Mouse (Mus musculus) intestine, embryonic 15.5 days (tissue): ENCODE measurements around the gene Pard3. TPM values are rescaled to one million over a fixed set of nuclear protein-coding genes. Genes with fewer than 3 reads are reported as not detected.

Source experiments
- ATAC-seq: fragments of 200-750 bp; cut with Nextera tagmentation; 2 replicates; pipeline ENCODE4 v1.8.0; 2017; ENCODE audit warnings: moderate TSS enrichment, moderate library complexity
- H3K27ac ChIP-seq: fragments of 300-500 bp; sonication (generic); 2 replicates; pipeline ENCODE4 v1.5.1; 2015; ENCODE audit warnings: mild to moderate bottlenecking, inconsistent platforms
- H3K27me3 ChIP-seq: fragments of 300-500 bp; sonication (generic); replicated peaks from 2 replicates; pipeline ENCODE4 v1.6.1; 2015; ENCODE audit warnings: inconsistent platforms
- H3K36me3 ChIP-seq: fragments of 300-500 bp; sonication (generic); 2 replicates; pipeline ENCODE4 v1.6.1; 2015; ENCODE audit warnings: inconsistent platforms
- H3K4me1 ChIP-seq: fragments of 300-500 bp; sonication (generic); replicated peaks from 2 replicates; pipeline ENCODE4 v1.6.1; 2015; ENCODE audit warnings: inconsistent platforms
- H3K4me2 ChIP-seq: fragments of 300-500 bp; sonication (generic); replicated peaks from 2 replicates; pipeline ENCODE4 v1.6.1; 2015; ENCODE audit warnings: mild to moderate bottlenecking, inconsistent platforms
- H3K4me3 ChIP-seq: fragments of 300-500 bp; sonication (generic); replicated peaks from 2 replicates; pipeline ENCODE4 v1.5.1; 2015; ENCODE audit warnings: inconsistent platforms
- H3K9ac ChIP-seq: fragments of 300-500 bp; sonication (generic); 2 replicates; pipeline ENCODE4 v1.6.1; 2015; ENCODE audit warnings: inconsistent platforms
- H3K9me3 ChIP-seq: fragments of 300-500 bp; sonication (generic); 2 replicates; pipeline ENCODE4 v1.6.1; 2016; ENCODE audit warnings: inconsistent platforms
- WGBS: fragments of 180-500 bp; shearing (Covaris S2); methylation state at CpG from one replicate; pipeline ENCODE4 v1.1.7; 2015; 5-methylcytosine and 5-hydroxymethylcytosine counted together
- polyA plus RNA-seq: library from polyadenylated mRNA; unstranded; fragments of >200 nt; fragmentation: Nextera tagmentation; extraction: Ambion mirVana; gene quantifications from 2 replicates; pipeline ENCODE4 v1.2.1, GENCODE M21; 2015

The Pard3 gene
- polyA plus RNA-seq, 1 experiment from 2014 or later, result 24.5 TPM

DNA sequence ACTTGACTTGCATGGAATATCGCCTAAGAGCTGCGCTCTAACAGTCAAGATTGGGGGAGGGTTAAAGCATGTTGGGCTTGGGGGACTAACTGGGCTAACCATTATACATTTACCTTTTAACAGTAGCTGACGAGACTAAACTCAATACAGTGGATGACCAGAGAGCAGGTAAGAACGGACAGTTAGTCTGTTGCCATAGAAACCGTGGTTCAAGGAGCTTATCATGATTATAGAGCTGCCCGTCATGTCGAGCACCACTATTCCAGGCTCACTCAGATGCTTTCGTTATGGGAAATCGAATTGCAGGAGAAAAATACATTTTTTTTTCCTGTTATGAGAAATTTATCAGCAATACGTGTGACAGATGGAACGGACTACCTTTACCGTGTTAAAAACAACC, 346.9 kb downstream of the Pard3 start:
- no peak overlapping the region for H3K9ac ChIP-seq
- H3K27ac ChIP-seq, result no peak overlapping the region
- H3K4me3 ChIP-seq, result no peak overlapping the region
- no peak for ATAC-seq
- H3K27me3 ChIP-seq, result no peaks in the 10 kb centered on the region
- WGBS, result 90% methylated on average over 12 of the region's 12 CpGs
- H3K36me3 ChIP-seq, result no peaks in the 10 kb centered on the region
- no peaks in the 10 kb centered on the region for H3K9me3 ChIP-seq
- no peaks in the 10 kb centered on the region for H3K4me1 ChIP-seq
- H3K4me2 ChIP-seq, result no peak overlapping the region

DNA sequence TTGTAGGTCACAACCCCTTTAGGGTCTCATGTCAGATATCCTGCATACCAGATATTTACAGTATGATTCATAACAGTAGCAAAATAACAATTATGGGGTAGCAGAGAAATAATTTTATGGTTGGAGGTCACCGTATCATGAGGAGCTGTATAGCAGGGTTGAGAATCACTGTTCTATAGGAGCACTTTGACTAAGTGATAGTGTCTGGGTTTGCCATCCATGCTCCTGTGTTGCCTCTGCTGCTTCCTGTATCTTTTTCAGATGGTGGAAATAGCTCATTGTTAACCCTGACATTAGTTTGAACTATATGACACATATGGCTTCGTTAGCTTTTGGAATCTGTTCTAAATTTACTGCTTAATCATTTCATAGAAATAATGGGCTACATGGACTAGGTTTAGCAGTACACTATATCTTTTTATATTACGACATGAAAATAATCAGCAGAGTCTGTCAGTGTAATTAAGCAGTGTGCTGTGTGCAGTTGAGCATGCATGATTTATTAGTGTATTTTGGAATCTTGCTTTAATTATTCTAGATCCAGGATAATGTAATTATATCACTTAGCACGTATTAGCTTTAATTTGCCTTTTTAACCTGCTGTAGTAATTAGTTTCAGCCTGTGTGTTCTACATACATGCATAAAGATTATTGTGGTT, 347.6 kb downstream of the Pard3 start:
- Histone ChIP-seq H3K27ac (no peak overlapping the region), H3K4me2 (no peak overlapping the region), H3K9ac (no peak overlapping the region), H3K36me3 (no peaks in the 10 kb centered on the region), H3K4me3 (no peak overlapping the region), H3K27me3 (no peaks in the 10 kb centered on the region), H3K4me1 (no peaks in the 10 kb centered on the region), H3K9me3 (no peaks in the 10 kb centered on the region)
- 87% methylated on average over 4 of the region's 4 CpGs for WGBS
- ATAC-seq, result no peak

DNA sequence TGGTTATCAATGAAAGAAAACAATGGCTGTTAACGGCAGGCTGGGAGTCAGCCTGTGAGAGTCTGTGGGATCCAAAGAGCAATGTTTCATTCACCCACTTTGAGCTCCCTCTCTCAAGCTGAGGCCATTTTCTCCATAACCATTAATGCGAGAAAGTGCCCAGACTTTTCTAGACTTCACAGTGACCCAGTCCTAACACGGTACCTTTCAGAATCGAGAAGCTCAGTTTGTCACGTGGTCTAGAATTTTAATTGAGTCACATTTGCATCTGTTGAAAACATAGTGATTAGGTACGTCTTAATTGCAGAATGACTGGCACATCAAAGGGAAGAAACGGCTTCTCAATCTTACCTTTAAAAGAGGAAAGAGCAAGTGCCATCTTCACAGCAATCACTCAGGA, 359.3 kb downstream of the Pard3 start:
- Histone ChIP-seq H3K4me3 (no peak overlapping the region), H3K36me3 (0 out of 2 replicates have a peak, but pooled peaks cover 3% of the 10 kb centered on the region), H3K9ac (no peak overlapping the region), H3K27ac (no peak overlapping the region), H3K9me3 (no peaks in the 10 kb centered on the region), H3K27me3 (no peaks in the 10 kb centered on the region), H3K4me1 (no peaks in the 10 kb centered on the region), H3K4me2 (no peak overlapping the region)
- ATAC-seq, result no peak
- WGBS, result 61% methylated on average over 7 of the region's 7 CpGs

DNA sequence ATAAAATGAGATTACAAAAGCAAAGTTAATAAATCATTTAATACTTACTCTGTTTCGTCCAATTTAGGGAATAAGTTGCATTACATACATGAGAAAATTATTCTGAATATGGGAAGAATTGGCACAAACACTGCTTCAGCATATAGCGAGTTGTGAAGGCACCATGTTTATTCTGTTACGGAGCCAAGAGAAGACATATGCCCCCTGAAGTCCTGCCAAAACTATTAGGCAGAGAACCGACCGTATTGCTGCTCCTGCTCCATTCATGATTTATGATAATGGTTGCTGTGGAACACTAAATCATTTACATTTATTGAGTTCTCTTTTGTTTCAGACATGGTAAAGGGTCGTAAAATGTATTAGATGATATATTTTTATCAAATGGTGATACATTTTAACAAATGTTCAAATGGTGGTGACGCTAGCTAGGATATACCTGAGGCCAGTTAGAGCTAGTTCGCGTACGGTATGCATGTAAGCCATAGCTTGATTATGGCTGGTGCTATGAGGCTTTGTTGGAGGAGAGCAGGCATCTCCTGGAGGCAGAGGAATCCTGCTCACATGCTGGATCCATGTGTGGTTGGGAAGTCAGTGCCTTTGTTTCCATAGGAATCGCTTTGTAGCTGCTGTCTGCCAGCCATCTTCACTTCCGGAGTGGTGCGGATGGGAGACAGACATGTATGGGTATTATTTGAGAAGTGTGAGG, 360.7 kb downstream of the Pard3 start:
- Histone ChIP-seq H3K27ac (no peak overlapping the region), H3K9ac (no peak overlapping the region), H3K27me3 (no peaks in the 10 kb centered on the region), H3K4me1 (no peaks in the 10 kb centered on the region), H3K4me3 (no peak overlapping the region), H3K4me2 (no peak overlapping the region), H3K36me3 (0 out of 2 replicates have a peak, but pooled peaks cover 7% of the 10 kb centered on the region), H3K9me3 (no peaks in the 10 kb centered on the region)
- 80% methylated on average over 13 of the region's 13 CpGs for WGBS
- no peak for ATAC-seq

- H3K9ac ChIP-seq, result no peak overlapping the region
- H3K27ac ChIP-seq, result no peak overlapping the region
- 73% methylated on average over 5 of the region's 5 CpGs for WGBS
- H3K4me3 ChIP-seq, result no peak overlapping the region
- H3K4me1 ChIP-seq, result no peaks in the 10 kb centered on the region
- no peaks in the 10 kb centered on the region for H3K27me3 ChIP-seq
- H3K4me2 ChIP-seq, result no peak overlapping the region
- H3K9me3 ChIP-seq, result no peaks in the 10 kb centered on the region
- 0 out of 2 replicates have a peak, but pooled peaks cover 7% of the 10 kb centered on the region for H3K36me3 ChIP-seq
- ATAC-seq, result no peak
Measured at GRCm38 (mm10) chr8:127426857-127427256, 363.2 kb downstream of the Pard3 start.

GRCm38 (mm10) chr8:127428004-127428403, 364.3 kb downstream of the Pard3 start:
- peaks cover 7% of the 10 kb centered on the region; the same call in 1 of the 2 replicates for H3K36me3 ChIP-seq
- no peaks in the 10 kb centered on the region for H3K27me3 ChIP-seq
- no peak overlapping the region for H3K27ac ChIP-seq
- no peak overlapping the region for H3K4me3 ChIP-seq
- no peaks in the 10 kb centered on the region for H3K9me3 ChIP-seq
- H3K9ac ChIP-seq, result no peak overlapping the region
- ATAC-seq, result no peak
- WGBS, result 92% methylated on average over 7 of the region's 7 CpGs
- no peak overlapping the region for H3K4me2 ChIP-seq
- no peaks in the 10 kb centered on the region for H3K4me1 ChIP-seq

DNA sequence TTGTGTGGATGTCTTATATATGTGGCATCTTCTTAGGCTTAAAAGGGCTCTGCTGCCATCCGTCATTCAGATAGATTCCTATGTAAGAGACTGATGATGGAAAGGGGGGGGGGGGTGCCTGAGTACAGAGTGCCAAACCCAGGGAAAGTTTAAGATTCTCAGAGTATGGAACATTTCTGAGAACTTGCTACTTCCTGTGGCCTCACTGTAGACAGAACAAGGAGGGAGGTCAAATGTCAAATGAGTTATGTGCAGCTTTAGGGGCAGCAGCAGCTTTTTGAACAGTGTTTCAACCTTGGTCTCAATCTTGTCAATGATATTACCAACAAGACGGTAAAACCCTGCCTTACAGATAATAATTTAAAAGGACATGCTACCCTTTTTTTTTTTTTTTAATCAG, 367.5 kb downstream of the Pard3 start:
- Histone ChIP-seq H3K27me3 (no peaks in the 10 kb centered on the region), H3K27ac (no peak overlapping the region), H3K4me3 (no peak overlapping the region), H3K36me3 (peaks cover 7% of the 10 kb centered on the region; the same call in 1 of the 2 replicates), H3K4me2 (no peak overlapping the region), H3K4me1 (no peaks in the 10 kb centered on the region), H3K9ac (no peak overlapping the region), H3K9me3 (no peaks in the 10 kb centered on the region)
- no peak for ATAC-seq
- WGBS, result 65% methylated on average over 2 of the region's 2 CpGs

DNA sequence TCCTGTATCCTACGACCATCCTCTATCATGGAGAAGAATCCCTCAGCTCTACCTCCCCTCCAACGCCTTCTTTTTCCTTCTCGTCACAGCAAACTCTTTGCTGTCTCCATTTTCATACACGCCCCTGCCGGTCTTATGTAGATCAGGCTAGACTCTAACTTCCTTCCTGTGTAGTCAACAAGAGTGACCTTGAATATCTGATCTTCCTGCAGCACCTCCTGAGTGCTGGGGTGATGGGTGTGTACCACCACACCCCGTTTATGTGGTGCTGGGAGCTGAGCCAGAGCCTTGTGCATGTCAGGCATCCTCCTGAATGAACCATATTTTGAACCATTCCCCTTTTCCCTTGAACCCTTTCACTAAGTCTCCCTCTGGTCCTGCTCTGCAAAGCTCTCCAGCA, 372.3 kb downstream of the Pard3 start:
- H3K4me3 ChIP-seq, result no peak overlapping the region
- no peak for ATAC-seq

DNA sequence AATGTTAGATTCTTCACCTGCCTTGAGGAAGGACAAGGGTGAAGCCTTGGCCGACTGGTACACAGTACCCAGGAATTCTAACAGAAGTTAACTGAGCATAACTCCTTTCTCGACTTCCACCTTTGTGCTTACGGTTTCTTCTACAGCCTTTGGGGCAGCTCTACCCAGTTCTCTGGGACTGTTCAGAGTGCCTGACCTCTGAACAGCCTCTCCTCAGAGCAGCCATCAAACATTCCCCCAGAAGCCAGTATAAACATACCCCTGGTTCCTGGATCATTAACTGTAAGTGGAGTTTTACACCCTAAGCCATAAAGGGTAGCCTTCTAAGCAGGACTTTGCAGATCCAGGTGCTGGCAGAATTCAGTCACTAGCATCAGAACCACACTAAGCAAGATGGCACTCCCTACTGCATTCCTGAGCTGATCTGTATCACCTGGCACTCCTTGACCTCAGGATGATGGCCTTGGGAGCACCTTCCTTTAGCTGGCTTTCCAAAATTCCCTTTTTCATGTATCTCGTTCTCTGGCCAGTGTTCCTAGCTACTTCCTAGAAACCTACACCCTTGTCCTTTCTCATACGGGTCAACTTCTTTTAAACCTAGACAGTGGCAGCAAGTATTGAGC, 374.0 kb downstream of the Pard3 start:
- Histone ChIP-seq H3K36me3 (no peaks in the 10 kb centered on the region), H3K4me3 (no peak overlapping the region), H3K4me2 (no peak overlapping the region), H3K9me3 (no peaks in the 10 kb centered on the region), H3K9ac (no peak overlapping the region), H3K27ac (no peak overlapping the region), H3K27me3 (no peaks in the 10 kb centered on the region), H3K4me1 (peaks cover 10% of the 10 kb centered on the region)
- 63% methylated on average over 5 of the region's 5 CpGs for WGBS
- no peak for ATAC-seq

More for the DNA sequence above, 372.3 kb downstream of the Pard3 start:
- Histone ChIP-seq H3K36me3 (no peaks in the 10 kb centered on the region; the same call in 1 of the 2 replicates), H3K9me3 (no peaks in the 10 kb centered on the region), H3K4me2 (no peak overlapping the region), H3K27ac (no peak overlapping the region), H3K9ac (no peak overlapping the region), H3K4me1 (peaks cover 10% of the 10 kb centered on the region), H3K27me3 (no peaks in the 10 kb centered on the region)
- 89% methylated on average over 6 of the region's 6 CpGs for WGBS

GRCm38 (mm10) chr8:127438625-127439391, 375.1 kb downstream of the Pard3 start:
- Histone ChIP-seq H3K9ac (no peak overlapping the region), H3K36me3 (no peaks in the 10 kb centered on the region), H3K4me3 (peak overlapping the region; percentile 16; the same call in 1 of the 2 replicates), H3K4me1 (peaks cover 10% of the 10 kb centered on the region), H3K9me3 (no peaks in the 10 kb centered on the region), H3K27me3 (no peaks in the 10 kb centered on the region), H3K4me2 (peak overlapping the region; percentile 48), H3K27ac (peak overlapping the region; percentile 88)
- WGBS, result 63% methylated on average over 8 of the region's 8 CpGs
- peak; percentile 48 for ATAC-seq

GRCm38 (mm10) chr8:127439392-127440160, 375.9 kb downstream of the Pard3 start:
- peaks cover 10% of the 10 kb centered on the region for H3K4me1 ChIP-seq
- no peaks in the 10 kb centered on the region for H3K27me3 ChIP-seq
- ATAC-seq, result no peak
- 51% methylated on average over 10 of the region's 10 CpGs for WGBS
- peak overlapping the region; percentile 33; the same call in 1 of the 2 replicates for H3K9ac ChIP-seq
- H3K4me2 ChIP-seq, result peak overlapping the region; percentile 48
- H3K4me3 ChIP-seq, result peak overlapping the region; percentile 17
- peak overlapping the region; percentile 88 for H3K27ac ChIP-seq
- no peaks in the 10 kb centered on the region for H3K36me3 ChIP-seq
- H3K9me3 ChIP-seq, result no peaks in the 10 kb centered on the region
